Comparison of ENCODE assay signal across 18 mouse cellular contexts in genomic region chr1:183780180-183780579, GRCm38 (mm10).
"Had no signal": no experiment of that assay in that cellular context is flagged by ENCODE, and none has a peak within 500 bp of the region (broad histone marks: within the 10 kb centered on the region; RNA-seq: fewer than 3 reads in every experiment).

No protein-coding gene starts in this region.

- H3K36me3 ChIP-seq: midbrain, embryonic 10.5 days; midbrain, embryonic 12.5 days; neural tube, embryonic 13.5 days; neural tube, embryonic 15.5 days; stomach, embryonic 15.5 days had no signal

- DNase-seq: lung, adult 18-20 months; lung, postnatal 10 days; lung, postnatal 4 days; retina, postnatal 1 day; right cerebral cortex, adult 18-20 months; right cerebral cortex, postnatal 25 days; right cerebral cortex, postnatal 4 days; thymus, adult 2 months; thymus, postnatal 25 days; thymus, postnatal 4 days had no signal

- H3K9me3 ChIP-seq: midbrain, embryonic 10.5 days; midbrain, embryonic 12.5 days; neural tube, embryonic 13.5 days; neural tube, embryonic 15.5 days; stomach, embryonic 15.5 days had no signal

- H3K4me1 ChIP-seq: midbrain, embryonic 10.5 days had no signal

- H3K27me3 ChIP-seq: midbrain, embryonic 12.5 days; neural tube, embryonic 13.5 days; neural tube, embryonic 15.5 days; stomach, embryonic 15.5 days had no signal

- H3K27ac ChIP-seq: liver, embryonic 14.5 days; midbrain, embryonic 10.5 days; midbrain, embryonic 12.5 days; neural tube, embryonic 13.5 days; neural tube, embryonic 15.5 days; stomach, embryonic 15.5 days had no signal

- H3K9ac ChIP-seq: liver, embryonic 14.5 days; lung, embryonic 14.5 days; midbrain, embryonic 12.5 days; neural tube, embryonic 13.5 days; neural tube, embryonic 15.5 days; stomach, embryonic 15.5 days had no signal

- H3K4me3 ChIP-seq: midbrain, embryonic 10.5 days; midbrain, embryonic 12.5 days; myocyte; neural tube, embryonic 13.5 days; neural tube, embryonic 15.5 days; stomach, embryonic 15.5 days had no signal

- H3K4me2 ChIP-seq: lung, embryonic 14.5 days; midbrain, embryonic 12.5 days; neural tube, embryonic 13.5 days; neural tube, embryonic 15.5 days; stomach, embryonic 15.5 days had no signal
